Mouse (Mus musculus) heart, adult 2 months (tissue): Measurements from ENCODE around the gene Chd8.

Source experiments
- CTCF ChIP-seq: fragments of 200-600 bp; IDR thresholded peaks from 2 replicates; pipeline ENCODE4 v1.8.1; 2022; ENCODE audit warnings: antibody characterized with exemption, mild to moderate bottlenecking, moderate library complexity
- EP300 ChIP-seq: fragments of 200-500 bp; IDR thresholded peaks from 2 replicates; pipeline ENCODE4 v1.6.1; 2011; ENCODE audit warnings: low read depth, low read length, control low read depth; ENCODE audit not compliant: insufficient read depth
- POLR2A ChIP-seq: fragments of 200-500 bp; IDR thresholded peaks from 2 replicates; pipeline ENCODE4 v1.6.1; 2011; ENCODE audit warnings: mild to moderate bottlenecking, low read depth, low read length, control low read depth; ENCODE audit not compliant: insufficient read depth

DNA sequence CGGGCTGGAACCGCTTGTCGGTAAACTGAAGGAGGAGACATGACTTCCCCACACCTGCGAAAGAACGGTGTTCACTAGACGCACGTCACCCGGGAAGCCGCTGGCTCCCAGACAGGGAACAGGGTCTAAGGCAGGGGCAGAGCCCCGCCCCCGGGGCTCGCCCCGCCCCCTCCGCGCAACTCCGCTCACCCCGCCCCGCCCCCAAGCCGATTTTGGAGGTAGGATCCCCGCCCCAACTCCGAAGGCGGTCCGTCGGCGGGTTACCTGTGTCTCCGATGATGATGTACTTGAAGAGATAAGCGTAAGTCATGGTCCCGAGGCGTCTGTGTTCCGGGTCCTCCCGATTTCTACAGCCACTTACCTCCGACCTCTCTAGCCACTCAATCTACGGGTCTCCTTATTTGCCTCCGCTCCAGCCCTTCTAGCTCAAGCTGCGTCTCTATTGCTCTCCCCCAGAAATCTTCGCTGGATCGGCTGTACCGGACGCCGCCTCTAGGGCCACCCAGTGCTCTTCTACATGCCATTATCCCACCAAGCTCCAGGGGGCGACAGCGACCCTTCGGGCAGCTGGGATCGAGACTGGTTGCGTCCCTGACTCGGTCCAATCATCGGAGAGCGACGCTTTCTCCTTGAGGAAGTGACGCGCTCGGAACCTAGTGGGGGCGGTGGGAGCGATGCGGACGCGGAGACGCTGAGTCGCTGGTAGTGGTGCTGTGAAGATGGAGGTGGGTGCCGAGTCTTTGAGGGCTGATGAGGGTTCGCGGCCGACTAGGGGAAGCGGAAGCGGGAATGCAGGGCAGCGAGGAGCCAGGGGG is 21.6 kb upstream of the Chd8 start, which contains the start of the genes Tox4 and Rab2b:
- no peak for TF ChIP-seq EP300
- TF ChIP-seq CTCF = peak; percentile 88
- peak; percentile 93 for TF ChIP-seq POLR2A
